Mouse (Mus musculus): ENCODE measurements around the gene Exosc2. TPM values are rescaled to one million over a fixed set of nuclear protein-coding genes. Genes with fewer than 3 reads are reported as not detected.

Gene Exosc2
- polyA plus RNA-seq (2016; fragmentation: Nextera tagmentation; extraction: Ambion mirVana), result 77.9 and 102 TPM in 2 replicates

GRCm38 (mm10) chr2:31670551-31671035 lies at the start of gene Exosc2:
Exosc2 (plus strand) TSS chr2:31670715.
- peak within 1 kb of the TSS; percentile 93 for H3K27ac ChIP-seq
- peaks cover 25% of the 10 kb centered on the region for H3K27me3 ChIP-seq (ENCODE audit: insufficient read depth, poor library complexity, severe bottlenecking)
- H3K9me3 ChIP-seq, result no peaks in the 10 kb centered on the region
- peak within 1 kb of the TSS; percentile 83 for H3K4me3 ChIP-seq
- H3K36me3 ChIP-seq, result peaks cover 37% of the 10 kb centered on the region
- H3K4me1 ChIP-seq (replicated peaks), result peaks cover 21% of the 10 kb centered on the region
- peak; percentile 92 for DNase-seq (ENCODE audit: low spot score)
- WGBS, result under 1% methylated on average over 27 of the region's 27 CpGs

GRCm38 (mm10) chr2:31633531-31633930 lies 37.0 kb upstream of the Exosc2 start:
- H3K4me3 ChIP-seq, result no peak overlapping the region
- no peak overlapping the region for H3K27ac ChIP-seq
- H3K9me3 ChIP-seq, result no peaks in the 10 kb centered on the region
- no peaks in the 10 kb centered on the region for H3K36me3 ChIP-seq
- WGBS, result 76% methylated on average over 3 of the region's 3 CpGs
- no peak for DNase-seq (ENCODE audit: low spot score)
- H3K27me3 ChIP-seq (ENCODE audit: insufficient read depth, poor library complexity, severe bottlenecking), result peaks cover 99% of the 10 kb centered on the region
- H3K4me1 ChIP-seq (replicated peaks), result peaks cover 45% of the 10 kb centered on the region

GRCm38 (mm10) chr2:31635281-31636137 lies 35.0 kb upstream of the Exosc2 start:
- Histone ChIP-seq H3K27me3 (ENCODE audit: insufficient read depth, poor library complexity, severe bottlenecking) (peaks cover 100% of the 10 kb centered on the region), H3K9me3 (no peaks in the 10 kb centered on the region), H3K4me1 (replicated peaks) (peaks cover 65% of the 10 kb centered on the region), H3K36me3 (no peaks in the 10 kb centered on the region), H3K4me3 (peak overlapping the region; percentile 50), H3K27ac (peak overlapping the region; percentile 81)
- under 1% methylated on average over 52 of the region's 52 CpGs for WGBS
- no peak for DNase-seq (ENCODE audit: low spot score)

- peak; percentile 74 for DNase-seq (ENCODE audit: low spot score)
- Histone ChIP-seq H3K4me1 (replicated peaks) (peaks cover 72% of the 10 kb centered on the region), H3K27ac (peak overlapping the region; percentile 81), H3K27me3 (ENCODE audit: insufficient read depth, poor library complexity, severe bottlenecking) (peaks cover 100% of the 10 kb centered on the region), H3K4me3 (peak overlapping the region; percentile 50), H3K36me3 (no peaks in the 10 kb centered on the region), H3K9me3 (no peaks in the 10 kb centered on the region)
- 1% methylated on average over 48 of the region's 48 CpGs for WGBS
These were observed 34.3 kb upstream of the Exosc2 start for GRCm38 (mm10) chr2:31636138-31636741.

GRCm38 (mm10) chr2:31636742-31637141 lies 33.8 kb upstream of the Exosc2 start:
- no peaks in the 10 kb centered on the region for H3K36me3 ChIP-seq
- H3K27me3 ChIP-seq (ENCODE audit: insufficient read depth, poor library complexity, severe bottlenecking), result peaks cover 100% of the 10 kb centered on the region
- peak overlapping the region; percentile 81 for H3K27ac ChIP-seq
- peak overlapping the region; percentile 50 for H3K4me3 ChIP-seq
- no peaks in the 10 kb centered on the region for H3K9me3 ChIP-seq
- H3K4me1 ChIP-seq (replicated peaks), result peaks cover 77% of the 10 kb centered on the region
- WGBS, result under 1% methylated on average over 35 of the region's 35 CpGs
- peak; percentile 89 for DNase-seq (ENCODE audit: low spot score)

GRCm38 (mm10) chr2:31637311-31637710 lies 33.2 kb upstream of the Exosc2 start:
- Histone ChIP-seq H3K4me3 (peak overlapping the region; percentile 50), H3K4me1 (replicated peaks) (peaks cover 83% of the 10 kb centered on the region), H3K9me3 (no peaks in the 10 kb centered on the region), H3K27ac (peak overlapping the region; percentile 63), H3K27me3 (ENCODE audit: insufficient read depth, poor library complexity, severe bottlenecking) (peaks cover 100% of the 10 kb centered on the region), H3K36me3 (no peaks in the 10 kb centered on the region)
- DNase-seq (ENCODE audit: low spot score), result no peak
- under 1% methylated on average over 12 of the region's 12 CpGs for WGBS

- Histone ChIP-seq H3K9me3 (no peaks in the 10 kb centered on the region), H3K27me3 (ENCODE audit: insufficient read depth, poor library complexity, severe bottlenecking) (peaks cover 100% of the 10 kb centered on the region), H3K36me3 (no peaks in the 10 kb centered on the region; the same call in 1 of the 2 replicates), H3K4me3 (peak overlapping the region; percentile 50), H3K4me1 (replicated peaks) (peaks cover 84% of the 10 kb centered on the region), H3K27ac (peak overlapping the region; percentile 63)
- peak; percentile 75 for DNase-seq (ENCODE audit: low spot score)
- under 1% methylated on average over 22 of the region's 22 CpGs for WGBS
These were observed 32.7 kb upstream of the Exosc2 start for GRCm38 (mm10) chr2:31637807-31638206.

GRCm38 (mm10) chr2:31638581-31639465 lies 31.7 kb upstream of the Exosc2 start:
- Histone ChIP-seq H3K4me3 (peak overlapping the region; percentile 50), H3K27me3 (ENCODE audit: insufficient read depth, poor library complexity, severe bottlenecking) (peaks cover 100% of the 10 kb centered on the region), H3K9me3 (no peaks in the 10 kb centered on the region), H3K4me1 (replicated peaks) (peaks cover 84% of the 10 kb centered on the region), H3K27ac (peak overlapping the region; percentile 63), H3K36me3 (peaks cover 5% of the 10 kb centered on the region; the same call in 1 of the 2 replicates)
- WGBS, result under 1% methylated on average over 34 of the region's 34 CpGs
- DNase-seq (ENCODE audit: low spot score), result peak; percentile 39

GRCm38 (mm10) chr2:31639466-31639760 lies 31.1 kb upstream of the Exosc2 start:
- peak overlapping the region; percentile 50 for H3K4me3 ChIP-seq
- peaks cover 80% of the 10 kb centered on the region for H3K4me1 ChIP-seq (replicated peaks)
- 0% methylated on average over 13 of the region's 13 CpGs for WGBS
- H3K27ac ChIP-seq, result peak overlapping the region; percentile 63
- peaks cover 100% of the 10 kb centered on the region for H3K27me3 ChIP-seq (ENCODE audit: insufficient read depth, poor library complexity, severe bottlenecking)
- DNase-seq (ENCODE audit: low spot score), result peak; percentile 68
- H3K36me3 ChIP-seq, result peaks cover 5% of the 10 kb centered on the region; the same call in 1 of the 2 replicates
- H3K9me3 ChIP-seq, result no peaks in the 10 kb centered on the region

- DNase-seq (ENCODE audit: low spot score), result peak; percentile 61
- peak within 1 kb of the TSS; percentile 63 for H3K27ac ChIP-seq
- peaks cover 100% of the 10 kb centered on the region for H3K27me3 ChIP-seq (ENCODE audit: insufficient read depth, poor library complexity, severe bottlenecking)
- WGBS, result under 1% methylated on average over 41 of the region's 41 CpGs
- H3K9me3 ChIP-seq, result no peaks in the 10 kb centered on the region
- H3K4me1 ChIP-seq (replicated peaks), result peaks cover 74% of the 10 kb centered on the region
- H3K4me3 ChIP-seq, result peak within 1 kb of the TSS; percentile 50
- H3K36me3 ChIP-seq, result peaks cover 5% of the 10 kb centered on the region; the same call in 1 of the 2 replicates
These were observed 30.5 kb upstream of the Exosc2 start, which contains the start of gene Prdm12 for GRCm38 (mm10) chr2:31639901-31640608. Prdm12 (plus strand) TSS chr2:31640037.

- Histone ChIP-seq H3K27ac (peak overlapping the region; percentile 63), H3K36me3 (peaks cover 5% of the 10 kb centered on the region; the same call in 1 of the 2 replicates), H3K27me3 (ENCODE audit: insufficient read depth, poor library complexity, severe bottlenecking) (peaks cover 100% of the 10 kb centered on the region), H3K4me3 (peak overlapping the region; percentile 50), H3K4me1 (replicated peaks) (peaks cover 66% of the 10 kb centered on the region), H3K9me3 (no peaks in the 10 kb centered on the region)
- under 1% methylated on average over 48 of the region's 48 CpGs for WGBS
- DNase-seq (ENCODE audit: low spot score), result peak; percentile 68
These were observed 29.7 kb upstream of the Exosc2 start for GRCm38 (mm10) chr2:31640609-31641507.
